Mouse (Mus musculus) hindbrain, embryonic 14.5 days (tissue): ENCODE results near the gene Rpl9-ps6. TPM values are rescaled to one million over a fixed set of nuclear protein-coding genes. Genes with fewer than 3 reads are reported as not detected.
"Not testable (repeated sequence)": the region's sequence is repeated elsewhere in the genome, so short reads cannot be mapped to it uniquely, and the experiment has no call there.

Experiments
- ATAC-seq: fragments of 200-750 bp; cut with Nextera tagmentation; 2 replicates; pipeline ENCODE4 v1.8.0; 2017; ENCODE audit warnings: moderate number of reproducible peaks, mild to moderate bottlenecking, moderate TSS enrichment, moderate library complexity; ENCODE audit not compliant: low FRiP score
- DNase-seq: peaks from one replicate; pipeline ENCODE4 v3.0.0-alpha.2; 2015; ENCODE audit warnings: low spot score
- H3K27ac ChIP-seq: fragments of 300-500 bp; sonication (generic); 2 replicates; pipeline ENCODE4 v1.5.1; 2014; ENCODE audit warnings: mild to moderate bottlenecking, moderate library complexity
- H3K27me3 ChIP-seq: fragments of 300-500 bp; sonication (generic); 2 replicates; pipeline ENCODE4 v1.6.1; 2014; ENCODE audit warnings: mild to moderate bottlenecking, low read length, mixed read lengths; ENCODE audit not compliant: control insufficient read depth, insufficient read depth
- H3K36me3 ChIP-seq: fragments of 300-500 bp; sonication (generic); replicated peaks from 2 replicates; pipeline ENCODE4 v1.6.1; 2014; ENCODE audit not compliant: control insufficient read depth, insufficient read depth
- H3K4me1 ChIP-seq: fragments of 300-500 bp; sonication (generic); replicated peaks from 2 replicates; pipeline ENCODE4 v1.6.1; 2014; ENCODE audit warnings: antibody characterized with exemption, low read length, mixed read lengths; ENCODE audit not compliant: control insufficient read depth, insufficient read depth
- H3K4me2 ChIP-seq: fragments of 300-500 bp; sonication (generic); replicated peaks from 2 replicates; pipeline ENCODE4 v1.6.1; 2014; ENCODE audit warnings: mild to moderate bottlenecking, moderate library complexity
- H3K4me3 ChIP-seq: fragments of 300-500 bp; sonication (generic); replicated peaks from 2 replicates; pipeline ENCODE4 v1.5.1; 2014; ENCODE audit warnings: mild to moderate bottlenecking, low read length
- H3K9ac ChIP-seq: fragments of 300-500 bp; sonication (generic); 2 replicates; pipeline ENCODE4 v1.6.1; 2014
- H3K9me3 ChIP-seq: fragments of 300-500 bp; sonication (generic); 2 replicates; pipeline ENCODE4 v1.6.1; 2016; ENCODE audit warnings: low read length; ENCODE audit not compliant: control insufficient read depth
- WGBS: fragments of 180-500 bp; shearing (Covaris S2); extraction: QIAGEN DNeasy Blood & Tissue Kit; methylation state at CpG from one replicate; pipeline ENCODE4 v1.1.7; 2014; 5-methylcytosine and 5-hydroxymethylcytosine counted together
- polyA plus RNA-seq: library from polyadenylated mRNA; unstranded; fragments of >200 nt; fragmentation: Nextera tagmentation; extraction: Ambion mirVana; gene quantifications from 2 replicates; pipeline ENCODE4 v1.2.1, GENCODE M21; 2014

Rpl9-ps6 gene
- polyA plus RNA-seq, 1 experiment from 2014 or later, result 79.3 TPM

DNA sequence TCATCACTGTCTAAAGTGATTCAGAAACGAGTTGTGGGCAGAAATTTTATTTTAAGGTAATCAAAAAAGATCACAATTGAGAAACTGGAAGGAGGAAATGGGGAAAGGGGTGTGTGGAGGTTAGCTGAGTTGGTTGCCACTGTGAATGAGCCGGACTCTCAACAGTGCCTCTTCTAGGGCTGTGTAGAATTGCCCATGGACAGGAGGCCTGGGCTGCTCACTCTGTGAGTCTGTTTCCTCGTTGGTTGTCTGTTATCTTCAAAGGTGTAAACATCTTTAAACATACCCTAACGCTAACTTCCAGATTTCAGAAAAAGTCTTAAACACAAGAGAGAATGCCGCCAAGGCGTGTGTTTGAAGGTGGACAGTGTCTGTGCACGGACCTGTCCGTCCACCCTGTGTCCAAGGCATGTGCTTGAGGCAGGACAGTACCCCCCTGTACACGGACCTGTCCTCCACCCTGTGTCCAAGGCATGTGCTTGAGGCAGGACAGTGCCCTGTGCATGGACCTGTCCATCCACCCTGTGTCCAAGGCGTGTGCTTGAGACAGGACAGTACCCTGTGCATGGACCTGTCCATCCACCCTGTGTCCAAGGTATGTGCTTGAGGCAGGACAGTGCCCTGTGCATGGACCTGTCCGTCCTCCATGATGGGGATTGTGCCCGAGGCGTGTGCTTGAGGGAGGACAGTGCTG lies 4.3 kb upstream of the Rpl9-ps6 start:
- Histone ChIP-seq H3K36me3 (no peaks in the 10 kb centered on the region), H3K4me1 (no peaks in the 10 kb centered on the region), H3K27ac (no peak overlapping the region), H3K4me3 (no peak overlapping the region), H3K9me3 (no peaks in the 10 kb centered on the region), H3K9ac (no peak overlapping the region), H3K27me3 (no peaks in the 10 kb centered on the region), H3K4me2 (no peak overlapping the region)
- DNase-seq (no peak), ATAC-seq (peak; percentile 40; the same call in 1 of the 2 replicates)
- 91% methylated on average over 13 of the region's 13 CpGs for WGBS

DNA sequence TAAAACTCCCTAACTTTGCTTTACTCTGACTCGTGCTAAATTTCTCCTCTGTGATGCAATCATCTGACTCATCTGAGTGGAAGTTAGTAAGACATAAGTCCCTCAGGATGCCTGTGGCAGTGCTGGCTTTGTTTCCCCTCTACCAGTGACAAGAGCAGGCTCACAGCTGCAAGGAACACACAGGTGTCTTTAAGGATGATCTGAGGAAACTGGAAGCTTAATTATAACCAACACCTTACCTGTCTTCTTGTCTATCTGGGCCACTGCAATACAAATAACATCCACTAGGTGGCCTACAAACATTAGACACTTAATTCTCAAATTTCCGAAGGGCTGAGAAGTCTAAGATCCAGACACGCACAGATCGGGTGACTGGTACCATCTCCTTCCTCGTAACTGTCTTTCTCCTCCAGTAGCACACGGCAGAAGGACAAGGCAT lies 3.7 kb upstream of the Rpl9-ps6 start:
- Histone ChIP-seq H3K4me1 (no peaks in the 10 kb centered on the region), H3K4me2 (no peak overlapping the region), H3K9ac (no peak overlapping the region), H3K27ac (no peak overlapping the region), H3K9me3 (no peaks in the 10 kb centered on the region), H3K4me3 (no peak overlapping the region), H3K36me3 (no peaks in the 10 kb centered on the region), H3K27me3 (no peaks in the 10 kb centered on the region)
- DNase-seq (peak; percentile 80), ATAC-seq (no peak; the same call in 1 of the 2 replicates)
- 42% methylated on average over 6 of the region's 6 CpGs for WGBS

- H3K36me3 ChIP-seq, result no peaks in the 10 kb centered on the region
- H3K27ac ChIP-seq, result no peak overlapping the region
- ATAC-seq, result no peak
- DNase-seq, result no peak
- no peak overlapping the region for H3K9ac ChIP-seq
- no peak overlapping the region for H3K4me2 ChIP-seq
- H3K4me1 ChIP-seq, result no peaks in the 10 kb centered on the region
- no peak overlapping the region for H3K4me3 ChIP-seq
- no peaks in the 10 kb centered on the region for H3K9me3 ChIP-seq
- 95% methylated on average over 5 of the region's 5 CpGs for WGBS
- H3K27me3 ChIP-seq, result no peaks in the 10 kb centered on the region
Observed at GRCm38 (mm10) chr19:32467325-32467724, 947 bp upstream of the Rpl9-ps6 start.

- H3K4me3 ChIP-seq, result no peak overlapping the region
- no peak overlapping the region for H3K4me2 ChIP-seq
- no peak overlapping the region for H3K9ac ChIP-seq
- H3K4me1 ChIP-seq, result no peaks in the 10 kb centered on the region
- H3K9me3 ChIP-seq, result no peaks in the 10 kb centered on the region
- ATAC-seq (no peak), DNase-seq (no peak)
- H3K27ac ChIP-seq, result no peak overlapping the region
- H3K36me3 ChIP-seq, result no peaks in the 10 kb centered on the region
- H3K27me3 ChIP-seq, result no peaks in the 10 kb centered on the region
- 89% methylated on average over 4 of the region's 4 CpGs for WGBS
Observed at GRCm38 (mm10) chr19:32465228-32465627, 1.1 kb downstream of the Rpl9-ps6 start.

GRCm38 (mm10) chr19:32463037-32463436 lies 3.3 kb downstream of the Rpl9-ps6 start:
- DNase-seq (no peak), ATAC-seq (no peak)
- no peaks in the 10 kb centered on the region for H3K36me3 ChIP-seq
- H3K27ac ChIP-seq, result no peak overlapping the region
- 95% methylated on average over 6 of the region's 6 CpGs for WGBS
- H3K27me3 ChIP-seq, result no peaks in the 10 kb centered on the region
- H3K4me1 ChIP-seq, result no peaks in the 10 kb centered on the region
- no peak overlapping the region for H3K4me2 ChIP-seq
- no peak overlapping the region for H3K4me3 ChIP-seq
- 0 out of 2 replicates have a peak, but pooled peaks cover 4% of the 10 kb centered on the region for H3K9me3 ChIP-seq
- H3K9ac ChIP-seq, result no peak overlapping the region

- 89% methylated on average over 8 of the region's 8 CpGs for WGBS
- H3K27ac ChIP-seq, DNase-seq, H3K4me1 ChIP-seq, ATAC-seq, H3K27me3 ChIP-seq, H3K4me3 ChIP-seq, H3K9me3 ChIP-seq, H3K9ac ChIP-seq, H3K4me2 ChIP-seq, H3K36me3 ChIP-seq: not testable (repeated sequence)
Observed at GRCm38 (mm10) chr19:32457631-32458030, 8.7 kb downstream of the Rpl9-ps6 start.

GRCm38 (mm10) chr19:32456744-32457143 lies 9.6 kb downstream of the Rpl9-ps6 start:
- whole genome bisulfite sequencing, result 96% methylated on average over 2 of the region's 2 CpGs
- Histone ChIP-seq H3K27ac (no peak overlapping the region), H3K9me3 (0 out of 2 replicates have a peak, but pooled peaks cover 4% of the 10 kb centered on the region), H3K4me1 (no peaks in the 10 kb centered on the region), H3K4me3 (no peak overlapping the region), H3K27me3 (no peaks in the 10 kb centered on the region), H3K36me3 (no peaks in the 10 kb centered on the region), H3K4me2 (no peak overlapping the region), H3K9ac (no peak overlapping the region)
- DNase-seq (no peak), ATAC-seq (no peak)

GRCm38 (mm10) chr19:32452231-32452630 lies 14.1 kb downstream of the Rpl9-ps6 start:
- no peak overlapping the region for H3K4me3 ChIP-seq
- H3K9me3 ChIP-seq, result no peaks in the 10 kb centered on the region
- H3K9ac ChIP-seq, result no peak overlapping the region
- H3K27ac ChIP-seq, result no peak overlapping the region
- H3K27me3 ChIP-seq, result no peaks in the 10 kb centered on the region
- H3K36me3 ChIP-seq, result no peaks in the 10 kb centered on the region
- H3K4me1 ChIP-seq, result no peaks in the 10 kb centered on the region
- no peak overlapping the region for H3K4me2 ChIP-seq
- no peak for DNase-seq
- 72% methylated on average over 4 of the region's 4 CpGs for WGBS
- ATAC-seq, result no peak

DNA sequence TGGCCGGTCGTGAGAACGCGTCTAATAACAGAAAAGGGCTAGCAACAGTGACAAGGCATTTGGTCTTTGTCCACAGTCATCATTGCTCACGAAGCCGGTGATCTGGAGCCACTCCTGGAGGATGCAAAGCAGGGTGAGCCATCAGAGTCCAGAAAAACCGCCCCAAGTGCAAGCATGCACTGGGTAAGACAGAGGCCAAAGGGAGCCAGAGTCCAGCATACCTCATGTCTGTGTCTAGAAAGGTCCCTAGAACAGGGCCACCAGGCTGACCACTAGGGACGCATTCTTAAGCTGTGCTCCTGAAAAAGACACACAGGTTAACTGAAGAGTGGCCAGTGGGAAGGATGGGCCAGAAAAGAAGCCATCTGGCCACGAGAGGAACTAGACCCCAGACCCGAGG lies 17.4 kb downstream of the Rpl9-ps6 start:
- Histone ChIP-seq H3K9ac (no peak overlapping the region), H3K9me3 (no peaks in the 10 kb centered on the region), H3K4me3 (no peak overlapping the region), H3K4me1 (no peaks in the 10 kb centered on the region), H3K36me3 (no peaks in the 10 kb centered on the region), H3K4me2 (no peak overlapping the region), H3K27ac (no peak overlapping the region), H3K27me3 (no peaks in the 10 kb centered on the region)
- DNase-seq (no peak), ATAC-seq (no peak)
- WGBS, result 97% methylated on average over 10 of the region's 10 CpGs

DNA sequence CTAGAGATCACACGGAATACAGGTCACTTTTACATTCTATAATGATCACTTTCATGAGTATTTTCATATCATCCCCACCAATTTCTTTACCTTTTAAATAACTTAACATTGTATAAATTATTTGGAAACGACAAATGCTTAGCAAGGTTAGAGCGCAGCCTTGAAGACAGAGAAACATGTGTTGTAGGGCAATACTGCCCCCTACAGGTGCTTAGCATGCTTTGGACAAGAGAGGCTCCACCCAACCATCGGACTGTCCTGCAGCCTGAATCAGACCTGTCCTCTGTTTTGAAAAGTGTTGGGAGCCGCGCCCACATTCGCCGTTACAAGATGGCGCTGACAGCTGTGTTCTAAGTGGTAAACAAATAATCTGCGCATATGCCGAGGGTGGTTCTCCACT lies 24.8 kb downstream of the Rpl9-ps6 start:
- DNase-seq, result no peak
- H3K9me3 ChIP-seq, result no peaks in the 10 kb centered on the region
- no peaks in the 10 kb centered on the region for H3K36me3 ChIP-seq
- H3K9ac ChIP-seq, result no peak overlapping the region
- ATAC-seq, result no peak
- no peak overlapping the region for H3K27ac ChIP-seq
- no peaks in the 10 kb centered on the region for H3K4me1 ChIP-seq
- no peak overlapping the region for H3K4me3 ChIP-seq
- no peak overlapping the region for H3K4me2 ChIP-seq
- WGBS, result 98% methylated on average over 10 of the region's 11 CpGs
- no peaks in the 10 kb centered on the region for H3K27me3 ChIP-seq
